Mouse (Mus musculus) thymus, adult 18-20 months (tissue): ENCODE results near the gene Crlf1.
"Not testable (repeated sequence)": the region's sequence is repeated elsewhere in the genome, so short reads cannot be mapped to it uniquely, and the experiment has no call there.

Experiments used
- DNase-seq, 2 experiments: peaks; one replicate each; pipeline ENCODE4 v3.0.0; 2022; ENCODE audit warnings: mixed read lengths in 2 of 2

The Crlf1 gene

DNA sequence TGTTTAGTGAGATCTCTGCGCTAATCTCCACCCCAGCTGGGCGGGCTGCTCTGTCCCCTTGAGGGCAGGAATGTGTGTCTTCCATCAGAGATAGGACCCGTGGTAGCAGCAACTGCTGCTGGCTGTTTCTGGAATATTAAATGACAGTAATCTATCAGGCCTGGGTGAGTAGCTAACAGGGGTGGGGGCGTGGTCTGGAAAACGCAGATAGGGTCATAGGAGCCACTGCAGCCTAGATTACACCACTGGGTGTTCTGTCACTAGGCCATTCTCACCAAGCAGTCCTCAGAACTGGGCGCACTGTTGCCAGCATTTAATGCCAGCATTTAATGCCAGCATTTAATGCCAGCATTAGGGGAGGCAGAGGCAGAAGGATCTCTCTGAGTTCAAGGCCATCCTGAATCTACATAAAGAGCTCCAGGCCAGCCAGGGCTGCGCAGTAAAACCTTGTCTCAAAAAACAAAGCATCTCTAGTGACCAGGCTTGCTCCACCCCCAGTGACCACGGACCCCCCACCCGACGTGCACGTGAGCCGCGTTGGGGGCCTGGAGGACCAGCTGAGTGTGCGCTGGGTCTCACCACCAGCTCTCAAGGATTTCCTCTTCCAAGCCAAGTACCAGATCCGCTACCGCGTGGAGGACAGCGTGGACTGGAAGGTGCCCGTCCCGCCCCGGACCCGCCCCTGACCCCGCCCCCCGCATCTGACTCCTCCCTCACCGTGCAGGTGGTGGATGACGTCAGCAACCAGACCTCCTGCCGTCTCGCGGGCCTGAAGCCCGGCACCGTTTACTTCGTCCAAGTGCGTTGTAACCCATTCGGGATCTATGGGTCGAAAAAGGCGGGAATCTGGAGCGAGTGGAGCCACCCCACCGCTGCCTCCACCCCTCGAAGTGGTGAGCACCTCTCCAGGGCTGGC lies 7.7 kb downstream of the Crlf1 start:
- DNase-seq = no peak

DNA sequence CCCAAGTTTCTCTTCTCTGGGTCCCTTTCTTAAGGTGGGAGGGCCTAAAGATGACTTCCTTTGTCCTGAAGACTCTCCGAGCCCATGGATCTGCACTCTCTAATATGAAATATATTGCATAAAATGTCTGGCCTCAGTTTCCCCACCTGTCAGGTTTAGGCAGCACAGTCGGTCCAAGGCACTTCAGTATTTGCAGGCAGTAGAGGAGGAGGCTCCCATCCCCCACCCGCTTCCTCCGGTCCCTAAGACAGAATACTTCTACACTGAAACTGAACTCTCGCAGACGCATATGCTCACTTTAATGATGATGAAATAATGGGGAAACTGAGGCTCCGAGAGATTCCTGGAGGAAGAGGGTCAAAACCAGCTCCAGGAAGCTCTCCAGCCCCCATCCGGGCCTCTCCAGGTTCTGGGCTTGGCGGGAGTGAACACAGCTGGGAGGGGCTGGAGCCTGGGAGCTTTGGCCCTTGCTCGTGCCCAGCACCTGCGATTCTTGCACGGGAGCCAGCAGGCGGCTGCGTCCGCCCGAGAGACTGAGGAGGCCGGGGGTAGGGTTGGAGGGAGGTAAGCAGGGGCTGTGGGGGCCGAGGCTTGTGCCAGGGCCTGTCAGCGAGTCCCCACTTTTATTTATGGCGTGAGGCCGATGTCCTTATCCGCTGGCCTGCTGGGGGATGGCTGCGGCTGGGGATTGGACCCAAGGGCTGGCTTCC lies 9.0 kb downstream of the Crlf1 start:
- no peak for DNase-seq

DNA sequence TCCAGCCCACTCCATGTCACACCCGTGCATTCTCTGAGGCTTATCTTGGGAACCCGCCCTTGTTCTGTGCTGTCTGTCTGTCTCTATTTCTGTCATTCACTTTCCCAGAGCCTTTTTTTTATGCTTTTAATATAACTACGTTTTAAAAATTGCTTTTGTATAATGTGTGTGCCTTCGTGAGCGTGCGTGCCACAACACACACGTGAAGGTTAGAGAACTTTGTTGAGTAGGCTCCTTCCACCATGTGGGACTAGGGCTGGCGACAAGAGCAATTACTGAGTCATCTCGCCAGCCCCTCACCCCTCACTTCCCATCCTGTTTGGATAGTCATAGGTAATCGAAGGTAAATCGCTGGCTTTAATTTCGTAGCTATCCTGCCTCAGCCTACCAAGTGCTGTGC lies 9.6 kb downstream of the Crlf1 start:
- no peak for DNase-seq

DNA sequence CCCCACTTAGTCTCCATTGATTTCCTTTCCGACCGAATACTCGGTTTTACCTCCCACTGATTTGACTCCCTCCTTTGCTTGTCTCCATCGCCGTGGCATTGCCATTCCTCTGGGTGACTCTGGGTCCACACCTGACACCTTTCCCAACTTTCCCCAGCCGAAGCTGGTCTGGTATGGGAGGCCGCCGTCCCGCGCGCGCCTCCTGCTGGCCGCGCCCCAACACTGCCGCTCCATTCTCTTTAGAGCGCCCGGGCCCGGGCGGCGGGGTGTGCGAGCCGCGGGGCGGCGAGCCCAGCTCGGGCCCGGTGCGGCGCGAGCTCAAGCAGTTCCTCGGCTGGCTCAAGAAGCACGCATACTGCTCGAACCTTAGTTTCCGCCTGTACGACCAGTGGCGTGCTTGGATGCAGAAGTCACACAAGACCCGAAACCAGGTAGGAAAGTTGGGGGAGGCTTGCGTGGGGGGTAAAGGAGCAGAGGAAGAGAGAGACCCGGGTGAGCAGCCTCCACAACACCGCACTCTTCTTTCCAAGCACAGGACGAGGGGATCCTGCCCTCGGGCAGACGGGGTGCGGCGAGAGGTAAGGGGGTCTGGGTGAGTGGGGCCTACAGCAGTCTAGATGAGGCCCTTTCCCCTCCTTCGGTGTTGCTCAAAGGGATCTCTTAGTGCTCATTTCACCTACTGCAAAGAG lies 10.2 kb downstream of the Crlf1 start:
- DNase-seq = no peak

DNA sequence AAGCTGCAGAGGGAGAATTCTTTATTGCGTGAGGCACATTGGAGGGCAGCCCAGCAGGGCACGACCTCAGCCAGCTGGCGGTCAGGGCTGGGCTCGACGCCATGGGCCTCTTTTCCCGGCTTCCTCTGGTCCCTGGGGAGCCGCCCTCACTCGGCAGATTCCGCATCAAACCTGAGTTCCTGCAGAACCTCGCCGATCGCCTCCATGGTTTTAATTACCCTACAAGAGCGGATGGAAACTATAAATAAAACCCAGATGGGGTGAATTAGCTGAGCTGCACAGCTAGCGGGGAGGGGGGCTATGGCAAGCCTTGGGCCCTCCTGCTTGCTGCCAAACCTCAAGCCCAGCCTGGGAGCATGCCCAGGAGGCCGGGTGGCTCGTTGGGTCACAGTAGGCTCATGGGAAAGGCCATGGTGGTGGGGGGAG lies 11.3 kb downstream of the Crlf1 start:
- no peak for DNase-seq

DNA sequence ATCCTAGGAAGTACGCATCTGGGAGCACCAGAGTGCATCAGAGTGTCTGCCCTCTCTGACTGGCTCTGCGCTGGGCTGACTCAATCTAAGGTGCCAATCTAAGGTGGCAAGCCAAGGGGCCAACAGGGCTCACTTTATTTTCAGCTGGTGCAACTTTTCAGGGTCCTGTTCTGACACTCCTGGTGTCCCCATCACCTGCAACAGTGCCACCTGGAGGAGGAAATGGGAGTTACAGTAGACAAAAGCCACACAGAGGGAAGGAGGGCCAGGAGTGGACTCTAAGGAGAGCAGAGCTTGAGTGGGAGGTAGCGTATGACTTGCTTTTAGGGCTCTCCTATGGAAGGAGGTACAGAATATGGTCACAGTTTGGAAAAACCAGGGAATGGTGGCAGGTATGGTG lies 11.9 kb downstream of the Crlf1 start:
- DNase-seq = peak in 1 of 2 experiments; percentile 66

DNA sequence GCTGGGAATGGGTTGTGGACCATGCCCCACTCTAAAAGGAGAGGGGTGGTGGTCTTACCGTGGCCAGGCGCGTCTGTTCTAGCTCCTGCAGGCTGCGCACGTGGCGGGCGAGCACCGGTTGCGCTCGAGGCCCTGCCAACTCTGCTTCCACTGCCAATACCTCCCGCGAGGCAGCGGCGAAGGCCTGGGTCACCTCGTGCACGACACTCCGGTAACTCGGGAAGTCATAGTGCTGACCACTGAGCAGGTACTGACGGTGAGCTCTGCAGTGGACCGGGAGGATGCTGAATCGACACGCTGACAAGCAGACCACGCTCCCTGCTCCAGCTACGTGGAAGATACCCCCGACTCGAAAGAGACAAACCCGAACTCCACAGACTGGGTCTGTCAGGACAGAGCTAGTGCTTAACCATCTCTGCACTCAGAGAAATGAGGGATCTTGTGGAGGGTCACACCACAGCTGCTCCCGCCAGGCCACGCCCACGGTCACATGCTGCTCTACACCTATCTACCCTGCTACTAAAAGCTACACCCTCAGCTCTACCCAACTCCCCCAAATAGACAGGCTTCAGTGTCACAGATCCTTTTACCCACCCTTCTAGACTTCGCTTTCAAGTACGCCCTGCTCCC lies 12.9 kb downstream of the Crlf1 start:
- DNase-seq = peak in 1 of 2 experiments; percentile 49

DNA sequence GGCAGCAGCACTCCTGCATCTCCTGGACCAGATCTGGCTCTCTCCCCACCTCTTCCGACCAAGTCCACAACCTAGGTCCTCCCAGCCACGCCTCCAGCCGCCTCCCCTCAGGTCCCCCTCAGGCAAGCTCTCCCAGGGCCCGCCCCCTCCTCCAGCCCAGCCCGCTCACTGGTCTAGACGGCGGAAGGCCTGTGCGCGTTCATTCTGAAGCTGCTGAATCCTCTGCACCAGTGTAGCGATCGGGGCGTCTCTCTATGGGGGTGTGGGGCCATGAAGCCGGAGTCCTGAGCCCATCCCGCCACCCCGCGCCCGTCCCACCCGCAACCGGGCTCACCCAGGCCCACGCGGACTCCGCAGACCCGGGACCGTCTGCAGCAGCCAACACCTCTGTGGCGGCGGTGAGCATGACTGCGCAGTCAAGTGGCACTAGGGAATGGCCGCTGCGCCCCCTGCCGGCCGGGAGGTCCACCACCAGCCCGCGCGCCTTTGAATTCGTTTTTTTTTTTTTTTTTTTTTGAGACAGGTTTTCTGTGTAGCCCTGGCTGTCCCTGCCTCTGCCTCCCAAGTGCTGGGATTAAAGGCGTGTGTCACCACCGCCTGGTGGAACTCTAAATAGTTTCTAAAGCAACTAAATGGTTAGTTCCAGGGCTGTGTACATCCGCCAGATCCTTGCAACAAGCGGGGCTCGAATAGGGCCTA lies 13.5 kb downstream of the Crlf1 start, which contains the start of gene Rex1bd:
TSS of gene Rex1bd (minus strand) at position 425 of the 699 bp plus-strand sequence.
- DNase-seq = peak; percentile 91 to 96

DNA sequence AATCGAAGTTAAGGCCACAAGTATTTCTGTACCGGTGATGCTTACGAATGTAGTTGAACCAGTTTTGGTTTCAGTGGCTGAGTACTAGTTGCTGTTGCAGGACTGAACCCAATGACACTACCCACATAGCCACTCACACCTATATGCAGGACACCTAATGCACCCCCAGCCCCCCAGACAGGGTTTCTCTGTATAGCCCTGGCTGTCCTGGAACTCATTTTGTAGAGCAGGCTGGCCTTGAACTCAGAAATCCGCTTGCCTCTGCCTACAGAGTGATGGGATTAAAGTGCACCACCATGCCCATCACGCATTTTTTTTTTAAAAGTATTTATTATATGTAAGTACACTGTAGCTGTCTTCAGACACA lies 14.1 kb downstream of the Crlf1 start:
- no peak for DNase-seq

DNA sequence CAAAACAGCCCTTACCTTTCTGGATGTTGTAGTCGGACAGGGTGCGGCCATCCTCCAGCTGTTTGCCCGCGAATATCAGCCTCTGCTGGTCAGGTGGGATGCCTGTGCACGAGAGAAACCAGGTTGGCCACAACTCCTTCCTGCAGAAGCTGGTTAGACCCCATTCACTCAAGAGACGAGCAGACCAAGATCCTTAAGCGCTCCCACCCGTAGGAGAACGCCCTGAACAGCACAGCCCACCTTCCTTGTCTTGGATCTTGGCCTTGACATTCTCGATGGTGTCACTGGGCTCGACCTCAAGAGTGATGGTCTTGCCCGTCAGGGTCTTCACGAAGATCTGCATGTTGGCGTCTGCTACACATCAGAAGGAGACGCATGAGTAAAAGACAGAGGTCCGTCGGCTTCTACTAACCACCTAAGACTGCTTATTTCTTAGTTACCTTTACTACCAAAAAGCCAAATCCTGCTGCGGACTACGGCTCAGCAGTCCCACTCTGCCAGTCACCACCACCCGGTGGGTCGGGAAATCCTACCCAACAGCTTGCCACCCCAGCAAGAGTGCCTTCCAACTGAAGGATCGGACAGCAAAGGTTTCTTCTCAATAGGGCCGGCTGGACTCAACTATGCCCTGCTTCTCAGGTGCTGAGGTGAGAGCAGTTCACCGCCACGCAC lies 16.5 kb downstream of the Crlf1 start:
- no peak for DNase-seq

DNA sequence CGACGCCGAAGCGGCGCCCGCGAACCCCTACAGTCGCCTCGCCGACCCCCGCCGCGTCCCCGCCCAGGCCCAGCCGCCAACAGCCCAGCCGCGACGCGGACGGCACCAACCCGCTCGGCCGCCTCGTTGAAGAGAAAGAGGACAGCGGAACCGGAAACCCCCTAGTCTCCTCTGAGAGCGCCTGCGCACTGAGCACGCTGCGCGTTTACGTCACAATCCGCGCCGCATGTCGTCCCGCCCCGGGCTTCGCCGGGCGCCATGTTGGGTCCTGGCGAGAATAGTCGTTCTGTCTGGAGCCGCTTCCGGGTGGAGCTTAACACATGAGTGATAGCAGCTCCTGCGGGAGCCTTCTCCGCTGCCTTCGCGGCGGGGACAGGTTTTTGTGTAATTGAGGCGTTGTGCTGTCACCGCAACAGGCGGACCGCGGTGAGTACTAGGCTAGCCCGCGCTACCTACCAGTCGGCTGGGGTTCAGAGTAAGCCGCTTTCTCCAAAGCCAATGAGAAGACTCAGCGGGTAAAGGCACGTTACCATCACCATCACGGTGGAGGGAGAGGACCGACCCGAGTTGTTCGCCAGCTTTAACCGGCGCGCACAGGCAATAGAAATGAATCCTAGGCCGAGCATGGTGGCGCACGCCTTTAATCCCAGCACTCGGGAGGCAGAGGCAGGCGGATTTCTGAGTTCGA lies 17.4 kb downstream of the Crlf1 start, which contains the start of gene Uba52:
TSS of gene Uba52 (minus strand) at position 574 of the 688 bp plus-strand sequence.
- DNase-seq = peak; percentile 96 to 97

DNA sequence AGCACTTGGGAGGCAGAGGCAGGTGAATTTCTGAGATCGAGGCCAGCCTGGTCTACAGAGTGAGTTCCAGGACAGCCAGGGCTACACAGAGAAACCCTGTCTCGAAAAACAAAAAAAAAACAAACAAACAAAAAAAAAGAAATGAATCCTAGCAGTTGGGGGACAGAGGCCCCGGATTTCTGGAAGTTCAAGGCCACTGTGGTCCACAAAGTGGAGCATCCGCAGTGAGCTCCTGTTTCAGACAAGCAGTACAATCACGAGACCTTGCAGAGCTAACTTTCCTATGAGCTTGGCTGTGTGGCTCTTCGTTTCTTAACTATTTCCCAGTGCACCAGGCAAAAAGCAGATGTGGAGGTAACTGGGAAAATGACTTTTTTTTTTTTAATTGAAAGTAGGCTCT lies 18.2 kb downstream of the Crlf1 start:
- DNase-seq = not testable (repeated sequence)

DNA sequence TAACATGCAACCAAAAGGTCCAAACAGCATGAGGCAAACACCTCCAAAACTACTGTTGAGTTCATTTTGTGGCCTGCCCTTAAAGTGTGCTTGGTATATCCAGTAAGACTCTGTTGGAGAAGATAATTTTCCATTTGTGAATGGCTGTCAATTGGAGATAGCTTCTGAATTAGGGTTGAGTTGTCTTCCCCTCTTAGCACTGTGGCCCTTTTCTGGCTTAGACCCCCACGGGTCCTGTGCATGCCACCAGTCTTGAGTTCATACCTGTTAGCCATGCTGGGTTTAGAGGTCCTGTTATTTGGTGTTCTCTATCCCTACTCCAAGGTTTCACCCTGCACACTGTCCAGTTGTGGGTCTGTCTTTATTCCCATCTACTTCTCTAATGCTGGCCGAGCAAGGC lies 18.8 kb downstream of the Crlf1 start:
- no peak for DNase-seq

DNA sequence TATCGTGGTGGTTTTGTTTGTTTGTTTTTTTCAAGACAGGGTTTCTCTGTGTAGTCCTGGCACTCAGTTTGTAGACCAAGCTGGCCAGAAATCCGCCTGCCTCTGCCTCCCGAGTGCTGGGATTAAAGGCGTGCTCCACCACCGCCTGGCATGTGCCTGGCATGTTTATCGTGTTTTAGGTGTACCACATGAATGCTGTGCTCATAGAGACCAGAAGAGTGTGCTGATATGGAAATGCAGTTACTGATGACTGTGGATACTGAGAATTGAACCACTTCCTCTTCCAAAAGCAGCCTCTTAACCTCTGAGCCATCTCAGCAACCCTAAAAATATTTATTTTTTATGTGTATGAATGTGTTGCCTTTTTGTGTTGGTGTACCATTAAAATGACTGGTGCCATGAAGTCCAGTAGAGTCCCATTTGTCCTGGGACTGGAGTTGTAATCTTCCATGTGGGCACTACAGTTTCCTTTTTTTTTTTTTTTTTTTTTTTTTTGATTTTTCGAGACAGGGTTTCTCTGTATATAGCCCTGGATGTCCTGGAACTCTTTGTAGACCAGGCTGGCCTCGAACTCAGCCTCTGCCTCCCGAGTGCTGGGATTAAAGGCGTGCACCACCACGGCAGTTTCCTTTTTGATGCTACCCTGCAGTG lies 19.4 kb downstream of the Crlf1 start:
- DNase-seq = no peak

DNA sequence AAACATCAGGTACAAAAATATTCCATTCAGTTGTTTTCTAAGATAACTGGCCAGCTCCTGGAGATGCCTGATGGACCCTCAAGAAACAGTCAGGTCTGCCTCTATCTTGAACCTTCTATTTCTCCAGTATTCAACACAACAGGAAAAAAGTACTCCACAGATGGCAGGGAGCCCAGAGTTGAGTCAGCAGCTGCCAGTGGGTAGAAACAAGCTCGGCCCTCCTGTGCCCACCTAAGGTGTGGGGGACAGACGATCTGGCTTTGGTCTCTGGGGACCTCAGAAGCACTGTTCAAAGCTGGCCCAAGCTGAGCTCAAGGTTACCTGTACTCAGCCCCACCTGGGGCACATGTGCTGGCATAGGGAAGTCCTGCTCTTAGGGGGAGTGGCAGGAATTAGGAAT lies 20.5 kb downstream of the Crlf1 start:
- DNase-seq = no peak

DNA sequence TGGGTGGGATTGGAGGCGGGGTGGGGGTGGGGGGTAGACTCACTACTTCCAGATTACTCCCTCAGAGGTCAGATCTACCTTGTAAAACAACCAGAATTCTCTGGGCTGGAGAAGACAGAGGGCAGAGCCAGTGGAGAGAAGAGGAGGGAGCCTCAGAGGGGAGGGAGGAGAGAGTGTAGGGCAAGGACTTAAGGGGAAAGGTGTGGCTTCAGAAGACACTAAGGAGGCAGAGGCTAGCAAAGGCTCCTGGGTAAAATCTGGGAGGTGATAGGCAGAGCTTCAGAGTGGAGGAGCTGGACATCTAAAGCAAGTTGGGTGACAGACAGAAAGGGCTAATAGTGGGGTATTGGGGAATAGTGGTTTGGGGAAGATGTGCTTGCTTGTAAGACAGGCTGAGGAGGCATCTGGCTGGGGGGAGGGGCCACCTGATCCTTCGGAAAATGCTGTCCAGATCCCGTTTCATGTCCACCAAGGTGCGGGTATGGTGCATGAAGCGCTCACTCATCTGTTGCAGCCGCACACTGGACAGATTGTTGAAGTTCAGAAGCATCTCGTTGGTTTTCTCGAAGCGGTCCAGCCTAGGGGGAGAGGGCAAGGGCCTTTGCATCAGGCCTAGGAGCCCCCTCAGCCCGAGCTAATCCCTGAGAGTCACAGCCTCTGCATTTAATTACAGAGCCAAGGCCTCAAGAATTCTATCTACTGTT lies 25.1 kb downstream of the Crlf1 start:
- DNase-seq = no peak

DNA sequence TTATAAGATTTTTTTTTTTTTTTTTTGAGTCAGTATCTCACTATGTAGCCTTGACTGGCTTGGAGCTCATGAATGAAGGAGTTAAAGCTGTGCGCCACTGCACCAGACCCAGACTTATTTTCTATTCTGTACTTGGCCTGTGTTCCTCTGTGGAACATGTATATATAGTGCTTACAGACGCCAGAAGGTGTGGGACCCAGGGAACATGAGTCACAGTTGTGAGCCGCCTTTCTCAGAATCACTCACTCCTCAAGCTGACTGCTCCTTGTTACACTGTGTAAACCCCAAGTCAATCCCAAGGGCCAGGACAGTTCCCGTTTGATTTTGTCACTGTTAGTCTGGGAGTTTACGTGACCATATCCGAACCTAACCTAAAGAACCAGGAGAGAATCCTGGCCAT lies 26.1 kb downstream of the Crlf1 start:
- DNase-seq = no peak

DNA sequence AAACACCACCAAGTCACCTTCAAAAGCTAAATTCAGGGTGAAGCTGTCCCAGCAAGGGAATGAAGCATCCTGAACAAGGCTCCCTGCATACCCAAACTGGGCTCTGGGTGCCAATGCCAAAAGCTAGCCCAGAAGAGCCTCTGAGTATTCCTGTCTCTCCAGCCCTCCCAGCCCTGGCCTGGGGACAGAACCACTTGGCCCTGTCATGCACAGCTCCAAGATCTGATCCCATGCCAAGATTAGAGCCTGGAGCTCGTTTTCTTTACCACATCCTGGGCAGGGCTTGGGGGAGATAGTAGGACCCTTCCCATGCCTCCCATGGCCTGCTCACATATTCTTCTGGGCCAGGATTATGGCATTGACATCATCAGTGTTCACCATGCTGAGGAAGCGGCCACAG lies 26.6 kb downstream of the Crlf1 start:
- DNase-seq = no peak

DNA sequence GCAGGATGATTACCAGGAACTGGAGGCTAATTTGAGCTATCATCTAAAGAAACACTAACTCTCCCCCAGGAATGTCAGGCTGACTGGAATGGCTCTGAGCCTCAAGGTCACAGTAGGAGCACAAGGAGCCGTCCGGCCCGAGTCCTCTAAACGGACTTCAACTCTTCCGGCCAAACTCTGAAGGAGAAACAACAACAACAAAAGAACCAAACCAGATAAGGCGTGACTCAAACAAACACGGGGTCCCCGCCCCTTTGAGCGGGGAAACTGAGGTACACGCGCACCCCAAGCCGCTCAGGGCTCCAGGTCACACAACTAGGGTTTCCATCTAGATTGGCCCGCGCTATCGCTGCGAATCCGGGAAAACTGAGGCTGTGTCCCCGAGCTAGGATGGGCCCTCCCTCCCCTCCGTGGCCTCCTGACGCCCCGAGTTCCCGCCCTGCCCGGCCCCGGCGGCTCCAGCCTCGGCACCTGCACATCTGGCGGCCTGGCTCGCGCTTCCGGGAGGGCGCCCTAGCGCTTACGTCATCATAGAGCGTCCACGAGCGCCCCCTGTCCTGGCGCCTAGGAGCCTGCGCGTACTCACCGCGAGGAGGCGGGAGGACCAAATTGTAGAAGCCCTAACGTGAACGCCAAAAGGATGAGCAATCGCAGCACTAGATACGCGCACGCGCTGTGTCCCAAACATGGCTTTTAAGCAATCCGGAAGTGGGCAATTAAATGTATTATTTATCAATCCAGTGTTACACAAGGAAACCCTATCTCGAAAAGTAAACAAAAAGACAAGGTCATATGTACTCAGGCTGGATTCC lies 29.8 kb downstream of the Crlf1 start:
- peak; percentile 92 to 95 for DNase-seq
